Mouse (Mus musculus): ENCODE data around the gene Nadk2.

Nadk2 gene

DNA sequence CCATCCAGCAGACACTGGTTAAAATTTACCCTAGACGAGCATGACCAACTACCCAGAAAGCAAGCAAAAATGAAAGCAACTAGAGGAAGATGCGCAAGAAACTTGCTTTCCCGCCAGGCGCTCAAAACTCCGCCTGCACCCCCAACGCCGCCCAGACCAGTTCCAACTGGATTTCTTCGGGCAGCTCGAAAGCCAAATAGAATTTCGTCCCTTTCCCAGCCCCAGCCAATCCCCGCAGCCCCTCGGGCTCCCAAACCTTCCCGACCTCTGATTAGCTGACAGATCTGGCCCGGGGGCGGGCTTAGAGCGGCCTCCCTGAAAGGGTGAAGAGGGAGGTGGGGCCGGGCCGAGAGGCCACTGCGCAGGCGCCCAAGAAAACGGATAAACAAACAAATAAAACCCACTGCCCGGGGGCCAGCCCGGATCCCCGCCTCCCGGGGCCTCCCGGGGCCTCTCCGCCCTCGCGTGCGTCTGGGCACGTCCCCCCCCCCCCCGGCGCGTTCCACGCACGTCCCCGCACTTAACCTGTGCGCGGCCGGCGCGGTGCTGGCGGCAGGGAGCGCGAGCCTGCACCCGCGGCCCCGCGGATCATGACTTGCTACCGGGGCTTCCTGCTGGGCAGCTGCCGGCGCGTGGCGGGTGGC is at the start of gene Nadk2:
Nadk2 (plus strand) TSS at position 349 of the 644 bp plus-strand sequence.
- DNase-seq = peak; percentile 97

DNA sequence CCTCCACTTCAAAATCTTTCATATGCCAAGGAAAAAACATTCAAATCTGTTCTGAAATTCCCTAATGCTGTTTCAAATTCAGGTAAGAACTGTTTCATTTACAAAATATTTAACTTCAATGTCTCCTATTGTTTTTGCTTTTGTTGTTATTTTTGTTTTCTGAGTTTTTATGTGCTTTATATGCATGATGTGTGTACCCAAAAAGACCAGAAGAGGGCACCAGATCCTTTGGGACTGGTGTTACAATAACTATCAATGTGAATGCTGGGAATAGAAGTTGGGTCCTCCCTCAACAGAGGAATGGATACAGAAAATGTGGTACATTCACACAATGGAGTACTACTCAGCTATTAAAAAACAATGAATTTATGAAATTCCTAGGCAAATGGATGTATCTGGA is 15.4 kb upstream of the Nadk2 start:
- DNase-seq = no peak

DNA sequence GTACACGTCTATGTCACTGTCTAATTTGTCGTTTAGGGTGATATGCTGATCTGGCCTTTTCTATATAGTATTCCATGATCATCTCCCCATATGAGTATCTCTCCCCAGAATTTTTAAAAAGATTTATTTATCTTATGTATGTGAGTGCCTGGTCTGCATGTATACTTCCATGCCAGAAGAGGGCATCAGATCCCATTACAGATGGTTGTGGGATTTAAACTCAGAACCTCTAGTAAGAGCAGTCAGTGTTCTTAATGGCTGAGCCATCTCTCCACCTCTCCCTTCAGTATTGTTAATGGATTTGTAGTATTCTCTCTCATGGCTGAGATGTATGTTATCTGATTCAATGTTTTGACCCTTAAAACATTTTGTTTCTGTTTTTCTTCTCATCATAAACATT is 11.2 kb upstream of the Nadk2 start:
- no peak for DNase-seq

DNA sequence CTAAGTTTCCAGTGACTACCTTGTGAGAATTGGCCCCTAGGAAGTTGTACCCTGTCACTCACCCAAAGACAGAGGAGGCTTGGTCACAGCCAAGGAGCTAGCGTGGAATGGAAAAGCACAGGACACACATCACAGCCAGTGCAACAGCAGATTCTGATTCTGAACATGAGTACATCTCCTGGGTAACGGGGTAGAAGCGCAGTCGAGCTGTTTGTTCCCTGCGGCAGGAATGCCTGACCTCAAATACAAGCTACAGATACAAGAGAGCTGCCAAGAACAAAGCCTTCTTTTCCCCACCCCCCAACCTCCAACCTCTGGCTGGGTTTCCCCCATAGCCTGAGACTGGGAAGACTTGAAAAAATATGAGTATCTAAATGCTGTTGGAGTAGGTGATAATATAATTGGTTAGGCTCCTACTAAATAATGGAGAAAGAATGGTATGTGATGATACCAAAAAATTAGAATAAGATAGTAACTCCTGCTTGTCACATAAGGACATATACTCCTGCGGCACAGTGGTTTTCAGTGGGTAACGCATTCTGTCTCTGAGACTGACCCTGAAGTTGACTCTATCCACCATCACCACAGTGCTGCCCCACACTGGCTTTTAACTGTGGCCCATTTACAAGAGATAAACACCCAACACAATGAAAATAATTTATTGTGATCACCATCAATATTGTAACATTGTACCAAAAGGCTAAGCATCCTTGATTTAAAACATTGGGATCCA is 9.7 kb upstream of the Nadk2 start:
- no peak for DNase-seq

DNA sequence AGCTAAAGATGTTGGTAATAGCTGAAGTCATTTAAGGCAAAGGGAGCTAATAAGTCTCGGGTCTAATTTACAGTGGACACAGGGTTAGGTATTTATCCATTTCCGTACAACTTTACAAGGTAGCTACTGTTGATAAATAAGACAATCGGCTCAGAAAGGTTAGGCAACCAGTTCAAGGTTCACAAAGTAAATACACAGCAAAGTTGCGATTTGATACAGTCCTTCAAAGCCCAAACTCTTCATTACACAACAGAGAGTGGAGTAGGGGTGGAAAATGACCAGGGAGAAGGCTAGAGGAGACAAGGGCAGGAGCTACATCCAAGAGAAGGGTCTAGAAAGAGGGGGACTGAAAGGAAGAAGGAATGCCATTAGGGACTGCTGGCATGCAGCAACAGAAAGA is 2.2 kb upstream of the Nadk2 start:
- DNase-seq = no peak

DNA sequence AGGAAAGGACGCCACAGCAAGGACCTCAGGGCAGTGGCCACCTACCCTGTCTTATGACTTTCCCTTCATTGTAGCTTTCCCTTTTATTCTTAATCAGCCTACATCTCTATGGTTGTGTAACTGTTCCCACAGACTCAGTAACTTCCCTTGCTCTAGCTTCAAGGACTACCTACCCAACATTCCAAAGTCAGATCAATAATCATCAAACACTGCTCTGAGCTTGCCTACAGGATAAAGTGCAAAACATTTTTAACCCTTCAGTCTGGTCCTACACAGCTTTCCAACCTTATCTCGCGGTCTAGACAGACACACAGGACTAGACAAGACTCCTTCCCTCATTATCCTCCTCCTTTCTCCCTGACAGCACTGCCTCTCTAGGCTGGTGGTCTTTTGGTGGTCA is 707 bp upstream of the Nadk2 start:
- no peak for DNase-seq

DNA sequence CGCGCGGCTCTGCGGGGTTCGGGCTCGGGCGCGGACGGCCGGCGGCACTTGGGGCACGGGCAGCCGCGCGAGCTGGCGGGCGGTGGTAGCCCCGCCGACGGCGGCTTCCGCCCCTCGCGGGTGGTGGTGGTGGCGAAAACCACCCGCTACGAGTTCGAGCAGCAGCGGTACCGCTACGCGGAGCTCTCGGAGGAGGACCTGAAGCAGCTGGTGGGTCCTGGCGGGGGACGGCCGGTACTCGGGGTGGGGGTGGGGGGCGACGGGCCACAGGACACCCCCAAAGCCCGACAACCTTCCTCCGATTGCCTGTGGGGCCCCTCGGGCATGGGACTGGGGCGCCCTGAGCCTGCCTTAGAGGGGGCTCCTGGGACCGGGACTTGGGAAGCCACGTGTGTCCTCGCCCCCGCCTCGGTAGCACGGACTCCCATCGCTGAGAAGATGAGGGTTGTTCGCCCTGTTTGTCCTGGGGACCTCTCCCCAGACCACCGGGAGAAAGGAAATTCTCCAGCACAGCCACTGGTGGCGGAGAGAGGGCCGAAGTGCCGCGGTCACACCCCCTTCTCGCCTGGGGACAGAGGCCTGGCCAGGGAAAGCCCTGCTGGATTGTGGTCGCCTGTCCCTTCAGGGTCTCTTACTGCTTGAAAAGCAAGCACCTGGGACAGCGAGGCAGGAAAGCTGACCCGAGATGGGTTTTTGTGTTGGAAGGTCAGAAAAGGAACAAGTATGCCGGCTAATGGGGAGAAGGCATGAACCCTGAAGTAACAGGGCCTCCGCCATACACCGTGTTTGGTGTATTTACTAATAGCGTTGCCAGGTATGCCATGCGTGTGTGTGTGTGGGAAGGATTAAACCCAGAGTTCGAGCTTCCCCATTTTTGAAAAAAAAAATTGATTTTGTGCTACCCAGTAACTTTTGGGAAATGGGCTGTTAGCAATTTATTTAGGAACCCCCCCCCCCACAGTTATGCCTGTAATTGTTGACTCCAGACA is 790 bp downstream of the Nadk2 start:
- peak; percentile 38 for DNase-seq

DNA sequence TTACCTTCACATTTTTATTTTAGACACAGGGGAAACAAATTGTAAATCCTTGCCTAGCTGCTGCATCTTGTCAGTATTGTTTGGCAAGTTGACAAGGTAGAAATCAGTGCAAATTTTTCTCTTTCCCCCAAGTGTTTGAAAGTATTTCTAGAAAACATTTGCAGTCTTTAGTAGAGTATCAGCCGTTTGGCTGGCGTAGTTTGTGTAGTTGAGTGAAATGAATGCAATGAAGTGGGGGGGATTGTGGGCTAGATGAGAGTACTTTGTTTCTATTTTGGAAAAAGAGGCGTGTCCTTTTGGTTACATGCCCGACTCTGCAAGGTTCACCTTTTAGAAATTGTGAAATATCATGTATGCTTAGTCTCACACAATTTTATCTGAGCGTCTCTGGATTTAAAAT is 1.6 kb downstream of the Nadk2 start:
- DNase-seq = no peak

DNA sequence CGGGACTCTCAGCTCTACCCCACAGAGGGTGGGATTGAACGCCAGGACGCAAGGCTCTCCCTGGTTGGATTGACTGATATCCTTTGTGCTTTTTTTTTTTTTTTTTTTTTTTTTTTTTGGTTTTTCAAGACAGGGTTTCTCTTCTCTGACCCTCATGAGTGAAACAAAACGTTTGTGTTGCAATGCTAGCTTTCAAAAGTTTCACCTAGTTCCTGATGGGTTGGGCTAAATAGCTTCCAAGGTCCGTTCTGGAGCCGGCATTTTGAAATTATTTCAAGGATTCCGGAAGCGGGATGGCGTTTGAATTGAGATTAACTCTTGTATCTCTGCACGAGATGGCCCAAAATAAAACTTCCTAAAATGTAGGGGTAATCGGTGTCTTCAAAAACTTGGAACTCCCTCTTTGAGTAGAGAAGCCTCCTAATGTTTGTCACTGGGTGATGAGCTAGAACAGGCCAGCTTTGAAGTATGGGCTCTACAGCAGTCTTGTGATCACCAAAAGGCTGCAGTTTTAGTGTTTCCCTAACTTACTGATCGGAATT is 2.1 kb downstream of the Nadk2 start:
- DNase-seq = no peak

DNA sequence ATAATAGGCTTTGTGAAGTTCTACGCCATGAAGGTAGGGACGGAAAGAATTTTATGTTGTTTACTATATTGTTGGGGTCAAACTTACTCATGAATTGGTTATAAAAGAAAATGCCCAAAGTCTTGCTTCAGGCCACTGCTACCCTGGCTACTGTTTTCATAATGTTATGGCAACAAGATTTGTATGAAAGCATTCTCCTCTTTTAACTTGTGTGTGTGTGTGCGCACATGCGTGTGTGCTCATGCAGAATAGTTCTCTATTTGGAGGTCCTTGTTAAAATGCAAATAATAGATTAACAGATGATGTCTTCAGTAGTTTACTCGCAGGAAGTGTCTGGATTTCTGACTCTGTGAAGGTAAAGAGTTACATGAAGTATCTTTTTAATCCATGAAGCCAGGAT is 2.6 kb downstream of the Nadk2 start:
- no peak for DNase-seq

DNA sequence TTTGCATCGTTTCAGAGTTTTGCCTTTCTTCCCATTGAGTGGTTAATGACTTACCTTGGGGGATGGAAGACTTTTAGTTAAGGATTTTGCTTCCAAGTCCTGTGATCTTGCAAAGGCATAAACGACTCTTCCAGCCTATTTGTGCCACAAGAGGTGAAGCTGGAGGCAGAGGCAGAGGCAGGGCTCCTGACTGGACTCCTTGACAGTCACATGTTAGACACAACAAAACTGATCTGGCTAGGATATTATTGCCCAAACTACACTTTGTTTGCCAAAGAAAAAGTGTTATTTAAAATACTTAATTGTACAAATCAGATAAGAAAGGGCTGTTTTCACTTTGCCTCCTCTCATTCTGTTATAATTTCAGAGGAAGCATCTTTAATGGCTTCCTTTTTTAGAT is 3.1 kb downstream of the Nadk2 start:
- no peak for DNase-seq

DNA sequence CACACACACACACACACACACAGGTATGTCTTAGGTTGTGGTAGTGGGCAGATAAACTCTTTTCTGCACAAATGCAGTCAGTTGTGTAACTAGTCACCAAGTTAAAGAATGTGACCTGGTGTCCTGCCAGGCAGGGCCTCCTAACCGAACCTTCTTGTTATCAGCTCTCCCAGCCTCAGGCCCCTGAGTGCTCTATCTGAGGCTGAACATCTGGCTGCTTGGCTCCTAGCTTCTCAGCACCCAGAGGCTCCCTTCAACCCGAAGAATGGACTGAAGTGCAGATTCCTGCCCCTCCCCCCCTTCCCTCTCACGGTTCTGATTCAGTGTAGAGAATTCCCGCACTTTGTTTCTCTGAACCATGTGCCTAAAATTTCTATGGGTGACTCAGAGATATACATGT is 3.6 kb downstream of the Nadk2 start:
- no peak for DNase-seq

DNA sequence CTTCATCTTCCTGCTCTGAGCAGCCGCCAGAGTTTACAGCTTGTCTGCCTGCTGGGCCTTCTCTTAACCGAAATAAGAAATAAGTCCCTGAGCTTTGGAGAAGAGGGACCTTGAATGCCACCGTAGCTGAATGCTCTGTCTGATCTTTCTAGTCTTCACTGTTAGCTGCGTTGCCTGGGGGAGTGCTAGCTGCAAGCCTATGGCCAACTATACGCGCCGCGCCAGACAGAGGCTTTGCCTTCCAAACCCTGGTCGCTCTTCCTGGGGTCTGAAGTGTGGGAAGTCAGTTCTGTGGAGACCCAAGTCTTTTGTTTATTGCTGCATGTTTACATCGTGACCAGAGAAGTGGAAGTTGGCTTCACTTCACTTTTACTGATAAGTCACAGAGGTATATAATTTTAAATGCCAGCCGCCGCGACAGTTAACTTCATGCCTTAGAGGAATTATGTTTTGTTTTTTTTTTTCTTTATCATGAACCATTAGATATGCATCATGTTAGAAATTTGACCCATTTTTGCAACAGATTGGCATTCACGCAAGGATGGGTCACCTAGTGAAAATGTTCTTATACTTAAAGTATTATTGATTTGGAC is 4.6 kb downstream of the Nadk2 start:
- no peak for DNase-seq

DNA sequence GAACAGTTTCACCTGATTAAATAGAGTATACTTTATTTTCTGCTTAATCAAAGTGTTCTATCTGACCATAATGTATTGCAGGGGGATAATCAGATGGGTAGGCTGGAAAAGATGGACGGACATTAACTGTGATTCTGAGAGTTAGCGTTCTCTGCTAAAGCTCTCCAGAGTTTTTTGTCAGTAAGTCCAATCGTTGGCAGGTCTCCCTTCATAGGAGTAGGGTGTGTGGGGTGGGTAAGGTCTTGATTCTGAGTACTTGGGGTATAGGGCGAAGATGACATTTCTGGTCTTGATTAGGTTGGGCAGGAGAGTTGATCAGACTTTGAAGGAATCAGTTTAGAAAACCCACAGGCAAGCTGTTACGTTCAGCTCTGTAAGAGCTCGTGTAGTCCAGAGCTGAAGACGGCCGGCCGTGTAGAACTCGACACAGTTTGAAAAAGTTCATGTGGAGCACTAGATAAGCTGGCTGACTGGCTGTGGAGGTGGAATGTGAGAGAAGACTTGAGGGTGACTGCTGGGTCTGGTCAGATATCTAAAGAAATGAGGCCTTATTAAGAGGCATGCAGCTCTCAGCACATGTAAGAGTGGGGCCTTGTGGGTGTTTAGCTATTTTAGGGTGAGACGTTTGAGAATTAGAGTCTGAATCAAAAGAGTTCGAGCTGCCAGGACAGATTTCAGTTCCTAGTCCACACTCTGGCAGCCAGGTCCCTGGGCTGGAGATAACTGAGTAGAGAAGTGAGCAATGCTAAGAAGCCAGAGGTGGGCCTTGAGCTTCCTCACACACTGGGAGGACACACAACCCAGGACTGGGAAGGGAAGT is 7.6 kb downstream of the Nadk2 start:
- no peak for DNase-seq

DNA sequence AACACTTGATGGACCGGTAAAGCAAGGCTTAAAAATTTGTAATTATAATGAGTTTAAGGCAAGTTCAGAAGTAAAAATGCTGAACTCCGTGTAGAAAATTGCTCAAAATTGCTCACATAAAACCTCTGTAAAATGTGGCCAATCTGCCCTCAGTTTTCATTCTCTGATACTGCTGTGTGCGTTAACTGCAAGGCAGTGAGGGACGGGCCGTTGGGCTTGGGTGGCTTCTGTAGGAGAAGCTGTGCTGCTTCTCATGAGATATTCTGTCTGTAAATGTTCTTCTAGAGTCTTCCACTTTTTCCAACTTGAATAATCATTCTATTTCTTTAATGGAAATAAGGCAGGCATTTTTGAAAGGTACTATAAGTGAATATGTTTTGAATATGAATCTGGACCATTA is 8.6 kb downstream of the Nadk2 start:
- DNase-seq = no peak

DNA sequence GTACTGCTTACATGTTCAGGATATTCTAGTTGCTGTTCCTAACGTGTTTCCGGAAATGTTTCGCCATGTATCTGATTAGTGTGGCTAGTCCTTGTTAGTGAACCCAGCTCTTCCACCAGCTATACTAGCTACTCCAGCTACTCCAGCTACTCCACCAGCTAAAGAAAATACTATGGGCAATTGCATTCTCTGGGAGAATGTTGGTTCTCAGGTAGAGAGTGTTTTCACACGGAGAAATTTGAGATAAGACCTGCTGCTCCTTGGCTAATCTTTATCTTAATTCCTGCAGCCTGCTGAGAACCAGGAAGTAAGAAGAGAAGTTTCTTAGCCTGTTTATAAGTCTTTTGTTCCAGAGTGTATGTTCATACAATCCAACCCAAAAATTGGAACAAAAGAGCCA is 9.1 kb downstream of the Nadk2 start:
- DNase-seq = no peak

DNA sequence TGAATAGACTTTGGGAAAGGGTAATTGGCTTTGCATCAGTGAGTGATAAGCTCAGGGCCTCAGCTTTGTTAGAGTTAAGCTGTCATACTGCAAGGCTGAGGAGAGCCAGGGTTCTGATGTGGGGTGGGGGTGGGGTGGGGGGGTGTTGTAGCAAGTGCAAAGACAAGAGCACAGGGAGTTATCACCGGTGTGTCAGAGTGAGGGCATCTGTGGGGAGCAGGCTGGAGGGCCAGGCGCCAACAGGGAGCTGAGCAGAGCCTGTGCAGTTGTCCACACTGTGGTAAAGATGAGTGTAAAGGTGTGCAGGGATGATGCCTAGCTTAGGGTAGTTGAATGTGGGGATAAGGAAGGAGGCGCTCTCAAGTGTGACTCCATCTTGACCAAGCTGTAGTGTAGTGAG is 10.2 kb downstream of the Nadk2 start:
- no peak for DNase-seq

DNA sequence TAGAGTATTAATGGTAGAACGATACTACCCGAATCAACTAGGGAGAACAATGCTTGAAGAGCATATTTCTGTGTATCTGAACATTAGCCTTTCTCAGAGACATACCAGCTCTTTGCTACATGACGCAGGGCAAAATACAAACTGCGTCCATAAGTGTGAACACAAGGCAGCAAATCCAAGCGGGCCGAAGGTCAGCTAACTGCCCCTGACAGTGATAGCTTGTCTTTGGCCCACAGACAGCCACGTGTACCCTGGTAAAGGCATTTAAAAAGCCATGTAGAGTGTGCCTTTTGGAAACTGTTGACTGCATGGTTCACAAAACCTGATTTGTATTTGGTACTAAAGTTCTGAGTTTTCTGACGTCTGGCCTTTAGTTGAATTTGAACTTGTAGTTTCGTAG is 11.7 kb downstream of the Nadk2 start:
- DNase-seq = no peak

DNA sequence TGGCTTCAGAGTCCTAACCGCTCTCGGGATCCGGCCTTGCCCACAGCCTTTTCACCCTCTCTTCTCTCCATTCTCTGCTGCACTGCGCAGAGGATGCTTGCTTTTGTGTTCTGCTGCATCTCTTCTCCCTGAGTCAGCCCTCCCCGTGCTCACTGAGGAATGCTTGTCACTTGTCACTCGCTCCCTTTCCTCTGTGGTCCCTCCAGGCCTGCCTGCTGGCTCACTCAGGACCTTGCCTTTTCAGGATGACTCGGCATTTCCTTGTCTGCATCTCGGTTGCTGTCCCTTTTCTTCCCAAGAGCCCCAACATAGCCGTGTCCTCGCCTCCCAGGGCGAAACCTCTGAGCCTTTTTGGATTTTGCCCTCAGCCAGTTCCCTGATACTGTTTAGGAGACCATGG is 15.8 kb downstream of the Nadk2 start:
- DNase-seq = no peak

DNA sequence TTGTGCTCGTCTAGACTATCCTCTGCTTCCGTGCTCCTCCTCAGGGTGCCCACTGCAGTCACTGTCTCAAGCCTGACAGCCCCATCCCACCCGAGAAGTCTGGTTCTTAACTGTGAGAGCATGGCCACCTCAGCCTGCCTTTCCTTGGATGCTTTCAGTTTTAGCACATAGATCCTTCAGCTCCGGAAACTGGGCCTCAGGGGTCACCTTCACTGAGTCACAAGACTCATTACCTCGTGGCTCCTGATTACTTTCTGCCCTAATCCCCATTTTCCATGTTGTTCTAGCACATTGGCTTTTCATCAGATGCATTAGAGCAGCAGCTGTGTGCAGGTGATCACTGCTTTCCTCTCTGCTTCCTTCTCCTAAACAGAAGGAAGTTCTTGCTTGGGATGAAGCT is 16.4 kb downstream of the Nadk2 start:
- no peak for DNase-seq

DNA sequence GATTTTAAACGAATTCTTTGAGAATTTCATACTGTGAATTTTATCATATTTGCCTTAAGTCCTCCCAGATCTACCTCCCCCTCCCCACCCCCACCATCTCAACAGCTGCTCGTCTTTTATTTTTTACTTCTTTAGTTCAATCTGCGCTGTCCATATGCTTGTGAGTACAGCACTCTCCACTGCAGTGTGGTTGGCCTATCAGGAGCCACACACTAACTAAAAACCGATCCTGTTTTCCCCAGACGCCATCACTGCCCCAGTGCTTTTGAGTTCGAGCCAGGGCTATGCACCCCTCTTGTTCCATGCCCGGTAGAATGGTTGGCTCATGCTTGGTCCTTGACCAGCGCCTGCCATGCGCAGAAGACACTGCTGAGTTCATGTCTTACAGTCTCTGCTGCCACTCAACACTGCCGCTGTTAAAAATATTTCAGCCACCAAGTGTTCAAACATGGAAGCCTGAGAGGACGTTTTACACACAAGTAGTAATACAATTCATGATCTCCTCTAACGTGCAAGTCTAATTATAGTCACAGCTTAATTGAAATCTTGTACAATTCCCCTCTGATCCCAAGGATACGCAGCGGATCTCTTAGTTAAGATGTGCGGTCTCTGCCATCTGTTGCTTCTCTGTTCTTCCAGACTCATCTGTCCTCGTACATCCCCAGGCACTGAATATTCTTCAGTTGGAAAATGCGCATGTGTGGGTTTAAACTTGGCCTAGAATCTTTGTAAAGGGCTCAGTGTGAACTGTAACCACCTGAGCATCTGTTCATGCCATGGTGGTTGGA is 17.0 kb downstream of the Nadk2 start:
- DNase-seq = no peak
